Mouse (Mus musculus): ENCODE measurements around the gene Grik4.

Grik4 gene

DNA sequence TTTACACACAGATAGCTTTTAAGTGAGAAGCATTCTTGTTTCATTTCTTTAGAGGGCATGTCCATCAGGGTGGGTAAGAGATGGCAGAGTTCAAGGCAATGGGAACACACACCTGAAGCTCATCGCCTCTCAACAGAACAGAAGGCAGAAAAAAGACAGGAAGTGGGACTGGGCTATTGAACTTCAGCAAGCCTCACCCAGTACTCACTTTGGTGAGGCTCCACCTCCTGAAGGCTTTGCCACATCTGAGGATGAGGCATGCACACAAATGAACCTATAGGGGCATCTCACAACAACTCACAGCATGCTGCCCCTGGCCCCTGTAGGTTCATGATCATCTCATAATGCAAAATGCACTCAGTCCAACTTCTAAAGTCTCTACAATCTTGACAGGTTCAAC lies 456.2 kb downstream of the Grik4 start:
- no peak for DNase-seq (ENCODE audit: low spot score)

DNA sequence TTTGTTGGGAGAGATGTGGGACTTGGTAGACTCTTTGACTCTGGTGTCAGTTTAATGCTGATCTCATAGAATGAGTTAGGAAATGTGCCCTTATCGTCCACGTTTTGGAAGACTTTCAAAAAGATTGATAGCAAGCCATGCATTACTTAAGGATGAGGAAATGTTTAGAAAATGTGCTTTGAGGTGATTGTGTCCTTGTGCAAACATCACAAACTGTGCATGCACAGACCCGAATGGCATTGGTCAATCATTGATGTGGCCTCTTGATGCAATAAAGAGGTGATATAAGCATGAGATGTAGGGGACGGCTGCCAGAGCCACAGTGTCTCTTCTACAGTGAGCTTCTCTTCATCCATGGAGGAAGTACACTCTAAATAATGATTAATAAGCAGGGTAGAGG lies 457.4 kb downstream of the Grik4 start:
- DNase-seq (ENCODE audit: low spot score), result no peak

DNA sequence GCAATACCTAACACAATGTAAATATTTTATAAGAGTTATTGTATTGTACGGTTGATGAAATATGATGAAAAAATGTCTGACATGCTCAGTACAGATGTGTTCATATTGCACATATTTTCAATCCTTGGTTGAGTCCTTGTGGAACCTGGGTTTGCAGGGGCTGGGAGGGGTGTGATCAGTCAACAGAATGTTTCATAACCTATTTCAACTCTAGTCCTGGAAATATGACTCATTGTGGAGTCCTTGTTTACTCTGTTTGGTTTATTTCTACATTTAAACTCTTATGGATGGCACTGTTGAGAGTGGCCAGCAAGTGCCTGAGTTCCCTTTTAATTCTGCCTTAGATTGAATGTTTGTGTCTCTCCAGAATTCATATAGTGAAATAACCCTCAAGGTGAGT lies 459.6 kb downstream of the Grik4 start:
- DNase-seq (ENCODE audit: low spot score), result no peak

GRCm38 (mm10) chr9:42482944-42483343 lies 461.3 kb downstream of the Grik4 start:
- DNase-seq (ENCODE audit: low spot score), result no peak

GRCm38 (mm10) chr9:42476166-42476565 lies 468.1 kb downstream of the Grik4 start:
- no peak for DNase-seq (ENCODE audit: low spot score)

DNA sequence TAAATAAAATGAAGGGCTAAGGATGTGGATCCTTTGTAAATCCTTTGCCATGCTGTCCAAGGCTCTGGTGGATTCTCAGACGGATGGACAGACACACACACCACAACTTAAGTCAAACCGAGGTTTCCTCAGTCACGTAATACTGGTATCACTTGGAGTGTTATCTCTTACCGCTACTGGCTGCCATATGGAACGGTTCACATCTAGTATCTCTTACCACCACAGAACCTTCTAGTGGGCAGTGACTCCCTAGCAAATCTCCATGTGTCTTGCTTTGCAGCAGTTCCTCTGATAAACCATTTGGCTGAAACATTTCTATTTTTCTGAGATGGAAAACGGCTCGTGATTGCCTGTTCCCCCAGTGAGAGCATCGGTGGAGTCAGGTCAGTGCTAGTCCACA lies 470.0 kb downstream of the Grik4 start:
- DNase-seq (ENCODE audit: low spot score), result no peak

DNA sequence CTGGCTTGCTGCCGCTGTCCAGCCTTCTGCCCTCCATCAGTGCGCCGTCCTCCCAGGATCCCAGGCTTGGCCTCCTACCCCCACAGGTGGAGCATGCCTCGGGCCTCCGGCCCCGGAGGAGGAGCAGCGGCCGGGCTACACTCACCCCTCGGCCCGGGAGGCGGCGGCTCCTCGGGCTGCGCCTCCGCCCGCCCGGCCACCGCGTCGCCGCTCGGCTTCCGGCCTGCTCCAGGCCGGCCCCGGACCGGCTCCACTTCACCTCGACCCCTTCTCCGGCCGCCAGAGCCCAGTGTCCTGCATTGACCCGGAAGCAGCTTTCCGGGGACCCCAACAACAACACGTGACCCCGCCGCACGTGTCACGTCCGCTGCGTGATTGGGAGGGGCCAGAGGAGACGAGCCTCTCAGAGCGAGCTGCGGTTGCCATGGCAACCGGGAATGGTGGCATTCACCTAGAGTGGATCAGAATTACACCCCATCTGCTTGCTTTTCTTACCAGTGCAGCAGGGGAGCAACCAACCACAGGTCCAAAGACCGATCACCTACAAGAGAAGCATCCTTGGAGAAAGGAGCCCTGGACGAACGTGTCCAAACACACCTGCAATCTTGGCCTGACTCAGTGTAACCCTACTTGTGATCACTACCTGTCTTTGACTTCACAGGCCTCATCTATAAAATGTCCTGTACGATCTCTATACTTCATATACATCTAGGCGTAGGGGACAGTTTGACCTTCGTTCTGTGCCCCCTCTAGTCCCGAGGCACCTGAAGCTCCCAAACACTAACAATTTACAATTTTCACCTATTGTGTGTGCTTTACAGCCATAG lies 472.2 kb downstream of the Grik4 start:
- peak; percentile 99 for DNase-seq (ENCODE audit: low spot score)

GRCm38 (mm10) chr9:42471214-42471613 lies 473.1 kb downstream of the Grik4 start:
- DNase-seq (ENCODE audit: low spot score), result peak; percentile 16

- no peak for DNase-seq (ENCODE audit: low spot score)
Measured at GRCm38 (mm10) chr9:42469323-42469722, 475.0 kb downstream of the Grik4 start.

GRCm38 (mm10) chr9:42468360-42468759 lies 475.9 kb downstream of the Grik4 start:
- DNase-seq (ENCODE audit: low spot score), result no peak
